Mouse (Mus musculus) kidney, postnatal 14 days (tissue): ENCODE results near the gene Epha8.

ENCODE experiments used
- DNase-seq: peaks from one replicate; pipeline ENCODE4 v3.0.0; 2022; ENCODE audit warnings: mixed read lengths

Epha8 gene

GRCm38 (mm10) chr4:136956751-136957446 lies at the start of gene Epha8:
TSS of gene Epha8 (minus strand) at chr4:136956816.
- no peak for DNase-seq

- no peak for DNase-seq
Measured at GRCm38 (mm10) chr4:137001825-137002224, 45.2 kb upstream of the Epha8 start.

- DNase-seq, result no peak
Measured at GRCm38 (mm10) chr4:137001020-137001419, 44.4 kb upstream of the Epha8 start.

- no peak for DNase-seq
Measured at GRCm38 (mm10) chr4:136998371-136998770, 41.8 kb upstream of the Epha8 start.

- no peak for DNase-seq
Measured at GRCm38 (mm10) chr4:136997723-136998345, 41.2 kb upstream of the Epha8 start.

- DNase-seq, result no peak
Measured at GRCm38 (mm10) chr4:136996933-136997332, 40.3 kb upstream of the Epha8 start.

- no peak for DNase-seq
Measured at GRCm38 (mm10) chr4:136995361-136995760, 38.7 kb upstream of the Epha8 start.

GRCm38 (mm10) chr4:136981993-136982695 lies 25.5 kb upstream of the Epha8 start:
- no peak for DNase-seq

GRCm38 (mm10) chr4:136981347-136981746 lies 24.7 kb upstream of the Epha8 start:
- peak; percentile 86 for DNase-seq

- DNase-seq, result peak; percentile 30
Measured at GRCm38 (mm10) chr4:136980921-136981320, 24.3 kb upstream of the Epha8 start.

- DNase-seq, result no peak
Measured at GRCm38 (mm10) chr4:136977244-136977643, 20.6 kb upstream of the Epha8 start.

GRCm38 (mm10) chr4:136970939-136971338 lies 14.3 kb upstream of the Epha8 start:
- DNase-seq, result peak; percentile 50

- no peak for DNase-seq
Measured at GRCm38 (mm10) chr4:136969503-136970276, 13.1 kb upstream of the Epha8 start.

- DNase-seq, result no peak
Measured at GRCm38 (mm10) chr4:136969096-136969495, 12.5 kb upstream of the Epha8 start.

GRCm38 (mm10) chr4:136967511-136967910 lies 10.9 kb upstream of the Epha8 start:
- DNase-seq, result no peak

- peak; percentile 13 for DNase-seq
Measured at GRCm38 (mm10) chr4:136966493-136967390, 10.1 kb upstream of the Epha8 start.

- DNase-seq, result no peak
Measured at GRCm38 (mm10) chr4:136964990-136965421, 8.4 kb upstream of the Epha8 start.

- DNase-seq, result peak; percentile 40
Measured at GRCm38 (mm10) chr4:136962447-136962846, 5.8 kb upstream of the Epha8 start.

GRCm38 (mm10) chr4:136961642-136962285 lies 5.1 kb upstream of the Epha8 start:
- DNase-seq, result peak; percentile 65

- peak; percentile 49 for DNase-seq
Measured at GRCm38 (mm10) chr4:136960581-136960980, 4.0 kb upstream of the Epha8 start.

- no peak for DNase-seq
Measured at GRCm38 (mm10) chr4:136960068-136960467, 3.5 kb upstream of the Epha8 start.
